Mouse (Mus musculus): ENCODE measurements around the gene Ccdc142.

Ccdc142 gene

DNA sequence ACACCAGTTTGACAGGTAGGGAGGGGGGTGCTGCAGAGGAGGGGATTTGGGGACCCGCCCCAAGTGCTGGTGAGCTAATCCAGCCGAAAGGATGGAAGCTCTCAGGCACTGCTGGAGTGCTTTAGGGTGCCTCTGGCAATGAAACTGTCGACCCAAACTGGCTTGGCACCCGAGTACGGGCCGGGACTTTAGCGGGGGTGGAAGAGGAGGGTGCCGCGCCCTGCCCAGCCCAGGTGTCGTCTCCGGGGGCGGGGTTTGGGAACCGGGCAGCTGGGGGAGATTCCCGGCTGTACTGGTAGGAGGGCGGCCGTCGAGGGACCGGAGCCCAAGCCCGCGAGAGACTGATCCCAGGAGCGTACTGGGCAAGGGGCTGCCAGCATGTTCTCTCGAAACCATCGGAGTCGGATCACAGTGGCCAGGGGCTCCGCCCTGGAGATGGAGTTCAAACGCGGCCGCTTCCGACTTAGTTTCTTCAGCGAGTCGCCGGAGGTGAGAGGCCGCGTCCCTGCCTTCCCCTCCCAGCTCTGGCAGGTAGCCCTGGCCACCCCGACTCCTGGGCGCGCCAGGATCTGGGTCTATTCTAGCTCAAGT, 34.3 kb downstream of the Ccdc142 start:
- Histone ChIP-seq H3K36me3 (ENCODE audit: control insufficient read depth, insufficient read depth, low read length, poor library complexity, severe bottlenecking) (no peaks in the 10 kb centered on the region), H3K27me3 (ENCODE audit: control insufficient read depth, insufficient read depth, low read length, poor library complexity, severe bottlenecking) (peaks cover 2% of the 10 kb centered on the region)
- no peak for DNase-seq (ENCODE audit: low read depth, low spot score)

DNA sequence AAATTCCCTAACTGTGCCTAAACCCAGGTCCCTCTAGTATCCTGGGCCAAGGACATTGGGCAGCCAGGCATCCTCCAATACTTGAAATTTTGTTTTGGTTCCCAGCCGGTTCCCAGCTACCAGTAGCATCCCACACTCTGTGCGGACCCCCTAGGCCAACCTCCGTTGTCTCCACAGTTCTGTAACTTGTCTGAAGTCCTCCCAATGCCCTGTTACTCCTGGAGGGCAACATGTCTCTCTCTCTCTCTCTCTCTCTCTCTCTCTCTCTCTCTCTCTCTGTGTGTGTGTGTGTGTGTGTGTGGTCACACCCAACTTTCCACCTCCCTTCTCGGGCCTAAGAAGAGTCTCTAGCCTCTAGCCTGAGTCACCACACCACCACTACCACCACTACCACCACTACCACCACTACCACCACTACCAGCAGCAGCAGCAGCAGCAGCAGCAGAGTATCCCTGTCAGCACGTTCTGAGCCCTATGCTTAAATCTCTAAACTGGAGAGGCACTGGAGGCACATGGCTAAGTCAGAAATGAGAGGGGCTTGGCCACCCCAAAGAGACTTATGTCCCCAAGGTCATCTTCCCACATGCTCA, 35.0 kb downstream of the Ccdc142 start:
- peaks cover 2% of the 10 kb centered on the region for H3K27me3 ChIP-seq (ENCODE audit: control insufficient read depth, insufficient read depth, low read length, poor library complexity, severe bottlenecking)
- H3K36me3 ChIP-seq (ENCODE audit: control insufficient read depth, insufficient read depth, low read length, poor library complexity, severe bottlenecking): no peaks in the 10 kb centered on the region
- no peak for DNase-seq (ENCODE audit: low read depth, low spot score)

DNA sequence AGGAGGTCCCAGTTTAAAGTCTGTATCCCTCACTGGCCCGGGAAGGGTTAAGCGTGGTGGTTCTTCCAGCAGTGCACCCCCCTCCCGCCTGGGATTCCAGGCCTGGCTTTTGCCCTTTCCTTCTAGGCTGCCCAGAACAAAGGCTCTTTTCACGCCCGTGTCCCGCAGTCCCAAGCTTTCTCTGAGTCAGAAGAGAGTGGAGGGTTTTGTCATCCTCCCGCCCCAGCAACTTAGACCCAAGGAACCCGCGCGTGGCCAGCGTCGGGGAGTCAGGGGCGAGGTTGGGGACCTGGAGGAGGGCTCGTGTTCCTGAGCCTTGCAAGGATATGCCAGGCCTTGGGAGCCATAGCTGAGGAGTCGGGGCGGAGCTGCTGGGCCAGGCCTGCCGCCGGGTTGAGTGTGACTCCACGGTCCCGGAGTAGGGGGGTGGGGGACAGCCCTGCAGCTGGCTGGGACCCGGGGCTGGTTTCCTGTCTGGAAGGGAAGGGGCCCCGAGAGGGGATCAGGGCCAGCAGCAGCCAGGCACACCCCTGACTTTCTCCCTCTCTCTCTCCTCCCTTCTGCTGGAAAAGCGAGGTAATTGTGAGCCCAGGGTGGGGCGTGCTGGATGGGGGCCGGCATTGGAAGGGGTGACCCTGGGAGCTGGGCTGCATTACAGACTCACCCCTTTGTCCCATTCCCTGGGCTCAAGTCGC, 35.6 kb downstream of the Ccdc142 start:
- no peak for DNase-seq (ENCODE audit: low read depth, low spot score)
- no peaks in the 10 kb centered on the region for H3K36me3 ChIP-seq (ENCODE audit: control insufficient read depth, insufficient read depth, low read length, poor library complexity, severe bottlenecking)
- H3K27me3 ChIP-seq (ENCODE audit: control insufficient read depth, insufficient read depth, low read length, poor library complexity, severe bottlenecking): peaks cover 2% of the 10 kb centered on the region

DNA sequence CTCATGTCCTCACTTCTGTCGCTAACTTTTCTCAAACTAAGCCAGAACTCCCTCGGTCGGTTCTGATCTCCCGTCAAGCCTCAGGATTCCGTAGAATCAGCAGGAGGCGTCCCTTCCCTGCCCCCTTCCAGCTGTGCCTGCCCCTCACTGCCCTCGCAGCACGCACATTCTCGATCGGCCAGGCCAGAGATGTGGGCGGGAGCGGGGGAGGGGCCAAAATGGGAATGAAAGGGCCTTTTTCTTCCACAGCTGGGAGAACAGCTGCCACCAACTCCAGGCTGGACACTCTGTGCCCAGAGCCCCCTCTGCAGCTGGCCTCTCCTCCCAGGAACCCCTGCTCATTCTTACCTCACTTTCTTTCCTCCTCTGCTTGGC, 36.2 kb downstream of the Ccdc142 start:
- H3K27me3 ChIP-seq (ENCODE audit: control insufficient read depth, insufficient read depth, low read length, poor library complexity, severe bottlenecking): peaks cover 2% of the 10 kb centered on the region
- no peak for DNase-seq (ENCODE audit: low read depth, low spot score)
- no peaks in the 10 kb centered on the region for H3K36me3 ChIP-seq (ENCODE audit: control insufficient read depth, insufficient read depth, low read length, poor library complexity, severe bottlenecking)

DNA sequence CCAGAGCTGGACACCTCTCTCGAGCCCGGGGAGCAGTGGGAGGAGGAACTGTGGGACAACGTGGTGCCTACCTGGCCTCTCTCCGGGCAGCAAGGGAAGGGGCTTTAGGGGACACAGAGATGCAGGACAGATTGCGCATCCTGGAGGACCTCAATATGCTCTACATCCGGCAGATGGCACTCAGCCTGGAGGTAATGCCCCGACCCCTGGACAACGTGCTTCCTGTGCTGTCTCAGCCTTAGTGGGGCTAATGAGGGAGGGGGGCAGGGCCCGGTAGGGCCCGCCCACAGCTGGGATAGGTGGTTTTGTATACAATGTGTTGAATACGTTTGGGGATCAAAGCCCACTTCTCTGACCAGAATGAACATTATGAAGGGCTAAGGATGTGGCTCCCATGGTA, 36.7 kb downstream of the Ccdc142 start:
- H3K36me3 ChIP-seq (ENCODE audit: control insufficient read depth, insufficient read depth, low read length, poor library complexity, severe bottlenecking): no peaks in the 10 kb centered on the region
- peaks cover 2% of the 10 kb centered on the region for H3K27me3 ChIP-seq (ENCODE audit: control insufficient read depth, insufficient read depth, low read length, poor library complexity, severe bottlenecking)
- DNase-seq (ENCODE audit: low read depth, low spot score): no peak

DNA sequence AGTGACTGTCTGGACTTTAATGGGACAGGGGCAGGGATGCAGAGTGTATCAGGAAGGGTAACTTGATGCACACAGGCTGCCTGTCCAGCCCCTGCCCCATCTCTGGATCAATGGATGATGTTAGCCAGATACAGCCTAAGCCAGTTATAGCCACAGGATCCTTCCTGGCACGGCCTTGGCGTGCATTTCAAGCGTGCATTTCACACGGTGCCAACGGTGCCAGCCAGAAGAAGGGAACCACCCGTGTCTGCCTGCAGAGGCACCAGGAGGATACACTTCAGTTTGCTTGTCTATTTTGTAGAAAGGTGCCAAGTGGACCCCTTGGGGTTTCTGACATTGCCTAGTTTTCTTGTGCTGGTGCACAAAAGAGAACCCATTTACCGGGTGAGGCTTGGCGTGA, 38.6 kb downstream of the Ccdc142 start:
- peaks cover 2% of the 10 kb centered on the region for H3K27me3 ChIP-seq (ENCODE audit: control insufficient read depth, insufficient read depth, low read length, poor library complexity, severe bottlenecking)

DNA sequence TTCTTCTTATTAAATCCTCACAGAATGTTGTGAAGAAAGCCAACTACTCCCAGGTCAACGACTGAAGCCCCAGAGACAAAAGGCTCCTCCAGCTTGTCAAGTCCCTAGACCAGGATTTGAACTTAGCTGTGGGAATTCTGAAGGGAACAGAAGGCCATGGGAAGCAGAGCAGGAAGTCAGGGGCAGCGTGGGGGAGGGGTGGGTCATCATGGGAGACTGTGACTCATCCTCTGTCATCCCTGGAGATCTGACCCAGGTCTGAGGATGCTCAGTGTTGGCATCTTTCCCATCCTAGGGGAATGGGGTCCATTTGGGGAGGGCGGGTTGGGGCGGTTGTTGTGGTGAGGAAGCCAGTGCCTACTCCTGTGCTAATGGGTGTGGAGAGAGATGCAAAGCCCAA, 40.2 kb downstream of the Ccdc142 start:
- Histone ChIP-seq H3K36me3 (ENCODE audit: control insufficient read depth, insufficient read depth, low read length, poor library complexity, severe bottlenecking) (no peaks in the 10 kb centered on the region), H3K27me3 (ENCODE audit: control insufficient read depth, insufficient read depth, low read length, poor library complexity, severe bottlenecking) (no peaks in the 10 kb centered on the region; the same call in 1 of the 2 replicates)
- no peak for DNase-seq (ENCODE audit: low read depth, low spot score)

More for the DNA sequence above, 38.6 kb downstream of the Ccdc142 start:
- DNase-seq (ENCODE audit: low read depth, low spot score): no peak
- H3K36me3 ChIP-seq (ENCODE audit: control insufficient read depth, insufficient read depth, low read length, poor library complexity, severe bottlenecking): no peaks in the 10 kb centered on the region

DNA sequence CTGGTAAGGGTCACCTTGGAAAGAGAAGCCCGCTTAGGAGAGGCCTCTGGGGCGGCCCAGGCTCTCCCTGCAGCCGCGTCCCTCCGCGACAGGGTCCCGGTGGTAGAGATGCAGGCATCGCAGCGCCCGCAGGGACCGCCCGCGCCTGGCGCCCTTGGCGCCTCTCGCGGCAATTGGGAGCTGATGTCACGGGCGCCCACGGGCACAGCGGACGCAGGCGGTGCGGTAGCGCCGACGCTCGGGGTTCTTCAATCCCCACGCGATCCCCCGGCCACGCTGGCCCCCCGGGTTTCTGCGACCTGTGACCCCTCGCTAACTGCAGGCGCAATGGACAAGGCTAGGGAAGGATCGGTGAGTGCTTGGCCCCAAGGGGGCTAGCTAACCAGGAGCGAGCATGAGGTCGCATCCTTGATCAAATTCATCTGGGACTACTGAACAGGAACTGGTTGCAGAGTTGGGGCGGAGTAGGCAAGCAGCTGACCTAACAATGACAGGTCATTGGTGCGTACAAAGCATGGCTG, 40.9 kb downstream of the Ccdc142 start:
- Histone ChIP-seq H3K27me3 (ENCODE audit: control insufficient read depth, insufficient read depth, low read length, poor library complexity, severe bottlenecking) (no peaks in the 10 kb centered on the region; the same call in 1 of the 2 replicates), H3K36me3 (ENCODE audit: control insufficient read depth, insufficient read depth, low read length, poor library complexity, severe bottlenecking) (no peaks in the 10 kb centered on the region)
- no peak for DNase-seq (ENCODE audit: low read depth, low spot score)

DNA sequence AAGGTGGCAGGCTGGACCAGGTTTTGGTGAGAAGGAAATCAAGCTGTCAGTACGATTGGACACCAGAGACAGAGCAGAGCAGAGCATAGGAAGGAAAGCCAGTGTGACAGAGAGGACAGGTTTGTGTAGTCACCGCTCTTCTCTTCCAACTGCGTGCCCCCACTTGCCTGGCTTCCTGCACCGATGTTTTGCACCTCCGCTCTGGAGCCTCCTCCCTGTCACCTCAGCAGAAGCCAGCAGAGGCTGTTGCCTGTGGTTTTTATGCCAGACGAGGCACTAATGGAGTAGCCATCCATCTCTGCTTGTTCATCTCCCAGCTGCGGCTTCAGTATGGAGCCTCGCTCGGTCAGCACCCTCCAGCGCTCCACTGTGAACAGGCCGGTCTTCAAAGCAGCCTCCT, 41.5 kb downstream of the Ccdc142 start:
- Histone ChIP-seq H3K27me3 (ENCODE audit: control insufficient read depth, insufficient read depth, low read length, poor library complexity, severe bottlenecking) (no peaks in the 10 kb centered on the region; the same call in 1 of the 2 replicates), H3K36me3 (ENCODE audit: control insufficient read depth, insufficient read depth, low read length, poor library complexity, severe bottlenecking) (no peaks in the 10 kb centered on the region)
- DNase-seq (ENCODE audit: low read depth, low spot score): no peak

DNA sequence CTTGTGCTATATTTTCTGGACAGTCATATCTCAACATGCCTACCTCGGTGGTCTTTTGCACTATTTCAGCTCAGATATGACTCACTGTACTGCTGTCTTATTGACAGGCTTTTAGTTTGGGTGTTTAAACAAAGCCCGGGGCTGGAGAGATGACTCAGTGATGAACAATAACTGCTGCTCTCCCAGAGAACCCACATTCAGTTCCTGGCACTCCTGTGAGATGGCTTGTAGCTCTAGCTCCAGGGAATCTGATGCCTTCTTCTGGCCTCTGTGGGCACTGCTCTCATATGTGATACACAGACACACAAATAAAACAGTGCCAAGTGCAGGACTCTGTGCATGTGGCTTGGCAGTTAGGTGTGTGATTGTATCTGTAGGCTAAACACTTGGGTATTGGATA, 43.8 kb downstream of the Ccdc142 start:
- DNase-seq (ENCODE audit: low read depth, low spot score): no peak
- H3K36me3 ChIP-seq (ENCODE audit: control insufficient read depth, insufficient read depth, low read length, poor library complexity, severe bottlenecking): no peaks in the 10 kb centered on the region
- no peaks in the 10 kb centered on the region for H3K27me3 ChIP-seq (ENCODE audit: control insufficient read depth, insufficient read depth, low read length, poor library complexity, severe bottlenecking)

DNA sequence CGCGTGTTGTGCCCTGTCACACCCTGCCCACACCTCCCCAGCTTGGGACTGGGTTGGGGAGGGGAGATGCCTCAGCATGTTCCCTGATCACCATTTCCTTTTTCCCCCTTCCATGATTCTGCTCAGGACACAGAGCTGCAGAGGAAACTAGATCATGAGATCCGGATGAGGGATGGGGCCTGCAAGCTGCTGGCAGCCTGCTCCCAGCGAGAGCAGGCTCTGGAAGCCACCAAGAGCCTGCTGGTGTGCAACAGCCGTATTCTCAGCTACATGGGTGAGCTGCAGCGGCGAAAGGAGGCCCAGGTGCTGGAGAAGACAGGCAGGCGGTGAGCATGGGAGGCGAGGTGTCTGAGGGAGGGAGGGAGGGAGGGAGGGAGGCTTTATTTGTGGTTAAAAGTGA, 44.4 kb downstream of the Ccdc142 start:
- H3K27me3 ChIP-seq (ENCODE audit: control insufficient read depth, insufficient read depth, low read length, poor library complexity, severe bottlenecking): no peaks in the 10 kb centered on the region
- DNase-seq (ENCODE audit: low read depth, low spot score): no peak
- no peaks in the 10 kb centered on the region for H3K36me3 ChIP-seq (ENCODE audit: control insufficient read depth, insufficient read depth, low read length, poor library complexity, severe bottlenecking)

DNA sequence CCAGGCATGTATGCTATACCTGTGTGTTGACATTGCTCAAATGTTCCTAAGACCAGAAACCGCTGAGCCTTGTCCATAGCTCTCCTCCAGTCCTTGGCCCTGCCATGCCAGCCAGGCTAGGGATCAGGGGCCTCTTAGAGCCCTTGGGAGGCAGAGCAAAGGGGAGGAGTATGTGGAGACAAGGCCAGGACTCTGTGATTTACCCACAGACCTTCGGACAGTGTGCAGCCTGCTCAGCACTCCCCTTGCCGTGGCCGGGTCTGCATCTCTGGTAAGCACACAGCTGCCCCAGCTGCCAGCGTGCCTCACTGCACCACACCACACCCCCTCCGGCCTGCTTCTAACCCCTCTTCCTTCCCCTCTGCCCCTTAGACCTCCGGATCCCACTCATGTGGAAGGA, 45.9 kb downstream of the Ccdc142 start:
- no peak for DNase-seq (ENCODE audit: low read depth, low spot score)
- Histone ChIP-seq H3K27me3 (ENCODE audit: control insufficient read depth, insufficient read depth, low read length, poor library complexity, severe bottlenecking) (no peaks in the 10 kb centered on the region), H3K36me3 (ENCODE audit: control insufficient read depth, insufficient read depth, low read length, poor library complexity, severe bottlenecking) (no peaks in the 10 kb centered on the region)

DNA sequence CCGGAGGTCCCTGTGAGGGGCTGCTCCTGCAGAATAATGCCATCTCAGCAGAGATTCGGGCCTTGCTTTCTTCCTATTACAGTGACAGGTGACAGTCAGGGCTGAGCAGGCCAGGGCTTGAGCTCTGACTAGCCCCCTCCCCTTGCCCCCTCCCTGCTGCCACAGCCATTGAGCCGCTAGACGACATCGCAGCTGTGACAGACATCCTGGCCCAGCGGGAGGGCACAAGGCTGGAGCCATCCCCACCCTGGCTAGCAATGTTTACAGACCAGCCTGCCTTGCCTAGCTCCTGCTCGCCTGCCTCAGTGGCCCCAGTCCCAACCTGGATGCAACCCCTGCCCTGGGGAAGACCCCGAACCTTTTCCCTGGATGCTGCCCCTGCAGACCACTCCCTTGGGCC, 50.3 kb downstream of the Ccdc142 start:
- no peaks in the 10 kb centered on the region for H3K27me3 ChIP-seq (ENCODE audit: control insufficient read depth, insufficient read depth, low read length, poor library complexity, severe bottlenecking)
- no peaks in the 10 kb centered on the region for H3K36me3 ChIP-seq (ENCODE audit: control insufficient read depth, insufficient read depth, low read length, poor library complexity, severe bottlenecking)
- DNase-seq (ENCODE audit: low read depth, low spot score): no peak

DNA sequence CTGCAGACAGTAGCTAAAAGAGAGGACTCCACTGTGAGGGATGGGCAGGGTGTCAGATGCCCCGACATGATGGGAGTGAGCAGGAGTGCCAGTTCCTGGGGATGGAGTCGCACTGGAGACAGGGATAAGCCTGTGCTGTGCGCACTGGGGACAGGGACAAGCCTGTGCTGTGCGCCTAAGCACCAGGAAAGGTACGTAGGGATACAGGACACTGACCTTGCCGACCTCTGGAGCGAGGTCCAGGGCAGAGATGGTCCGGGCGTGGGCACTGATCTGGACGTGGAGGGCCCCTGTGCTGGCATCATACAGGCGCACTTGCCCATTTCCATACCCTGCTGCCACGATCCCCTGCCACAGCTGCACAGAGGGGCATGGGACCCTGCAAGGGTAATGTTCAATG, 51.6 kb downstream of the Ccdc142 start:
- DNase-seq (ENCODE audit: low read depth, low spot score): no peak
- Histone ChIP-seq H3K27me3 (ENCODE audit: control insufficient read depth, insufficient read depth, low read length, poor library complexity, severe bottlenecking) (no peaks in the 10 kb centered on the region), H3K36me3 (ENCODE audit: control insufficient read depth, insufficient read depth, low read length, poor library complexity, severe bottlenecking) (no peaks in the 10 kb centered on the region)

DNA sequence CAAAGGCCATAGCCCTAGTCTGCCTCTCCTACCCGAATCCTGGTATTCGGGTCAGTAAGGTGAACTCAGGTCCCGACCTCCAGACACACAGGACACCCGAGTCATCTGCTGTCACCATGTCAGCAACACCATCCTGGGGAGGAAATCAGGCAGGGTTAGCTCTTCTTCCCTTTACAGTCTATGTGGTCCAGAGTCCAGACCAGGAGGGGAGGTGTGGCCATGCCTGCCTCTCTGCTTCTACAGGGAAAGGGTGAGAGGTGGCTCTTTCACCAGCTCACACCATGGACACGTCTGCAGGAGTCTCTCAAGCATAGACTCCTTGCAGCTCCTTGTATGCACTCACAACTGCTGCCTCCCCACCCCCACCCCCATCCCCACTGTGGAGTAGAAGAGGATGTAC, 52.1 kb downstream of the Ccdc142 start:
- Histone ChIP-seq H3K27me3 (ENCODE audit: control insufficient read depth, insufficient read depth, low read length, poor library complexity, severe bottlenecking) (no peaks in the 10 kb centered on the region), H3K36me3 (ENCODE audit: control insufficient read depth, insufficient read depth, low read length, poor library complexity, severe bottlenecking) (no peaks in the 10 kb centered on the region)
- DNase-seq (ENCODE audit: low read depth, low spot score): no peak
